Mouse (Mus musculus) layer of hippocampus, adult 9-11 months (tissue): Measurements from ENCODE around the gene Cpox.
A peak's percentile ranks its signal among the peaks of the same experiment; 100 is the strongest.

Experiments
- DNase-seq: peaks from one replicate; pipeline ENCODE4 v3.0.0; 2022

The Cpox gene

GRCm38 (mm10) chr16:58702329-58702932 lies 32.3 kb downstream of the Cpox start:
- no peak for DNase-seq

GRCm38 (mm10) chr16:58703382-58704124 lies 33.5 kb downstream of the Cpox start:
- DNase-seq = no peak

- no peak for DNase-seq
Measured at GRCm38 (mm10) chr16:58704999-58705398, 34.9 kb downstream of the Cpox start.

- no peak for DNase-seq
Measured at GRCm38 (mm10) chr16:58707276-58707905, 37.3 kb downstream of the Cpox start.

GRCm38 (mm10) chr16:58708601-58709475 lies 38.7 kb downstream of the Cpox start:
- DNase-seq = no peak

GRCm38 (mm10) chr16:58709536-58709935 lies 39.4 kb downstream of the Cpox start:
- no peak for DNase-seq

GRCm38 (mm10) chr16:58712221-58712620 lies 42.1 kb downstream of the Cpox start:
- DNase-seq = no peak

GRCm38 (mm10) chr16:58713128-58713527 lies 43.0 kb downstream of the Cpox start:
- no peak for DNase-seq

GRCm38 (mm10) chr16:58715018-58715417 lies 44.9 kb downstream of the Cpox start:
- DNase-seq = no peak

GRCm38 (mm10) chr16:58718666-58719120 lies 48.6 kb downstream of the Cpox start, which contains the start of gene Gpr15:
Gene Gpr15, minus strand, starts transcription at chr16:58719070.
- no peak for DNase-seq

GRCm38 (mm10) chr16:58722292-58722691 lies 52.2 kb downstream of the Cpox start:
- no peak for DNase-seq

- no peak for DNase-seq
Measured at GRCm38 (mm10) chr16:58726680-58727476, 56.8 kb downstream of the Cpox start.

GRCm38 (mm10) chr16:58727477-58728131 lies 57.5 kb downstream of the Cpox start, which contains the start of gene Cldnd1:
Gene Cldnd1, plus strand, starts transcription at chr16:58727910.
- DNase-seq = peak; percentile 98

GRCm38 (mm10) chr16:58728176-58728671 lies 58.1 kb downstream of the Cpox start:
- no peak for DNase-seq

GRCm38 (mm10) chr16:58738205-58738604 lies 68.1 kb downstream of the Cpox start:
- no peak for DNase-seq

GRCm38 (mm10) chr16:58738800-58739199 lies 68.7 kb downstream of the Cpox start:
- DNase-seq = no peak

- no peak for DNase-seq
Measured at GRCm38 (mm10) chr16:58740751-58741150, 70.7 kb downstream of the Cpox start.

- DNase-seq = no peak
Measured at GRCm38 (mm10) chr16:58746715-58747114, 76.6 kb downstream of the Cpox start.

GRCm38 (mm10) chr16:58751314-58751713 lies 81.2 kb downstream of the Cpox start:
- DNase-seq = no peak

GRCm38 (mm10) chr16:58756191-58756590 lies 86.1 kb downstream of the Cpox start:
- no peak for DNase-seq

- DNase-seq = no peak
Measured at GRCm38 (mm10) chr16:58763076-58763475, 93.0 kb downstream of the Cpox start, which contains the start of gene Olfr172. Gene Olfr172, minus strand, starts transcription at chr16:58763176.
